Mouse (Mus musculus) CH12.LX (cell line): ENCODE results near the gene Aimp1.

Experiments
- CTCF ChIP-seq, 2 experiments: IDR thresholded peaks in 1 of 2; conservative IDR thresholded peaks in 1 of 2; 2 replicates each; pipeline ENCODE4 v1.5.1; 2011 to 2012; ENCODE audit warnings: low read depth in 2 of 2, low read length in 2 of 2, improper control_type of control experiment in 1 of 2, inconsistent platforms in 1 of 2, mild to moderate bottlenecking in 1 of 2, moderate library complexity in 1 of 2
- E2F4 ChIP-seq: IDR thresholded peaks from 2 replicates; pipeline ENCODE4 v1.6.1; 2011; ENCODE audit warnings: low read depth, low read length, improper control_type of control experiment; ENCODE audit not compliant: insufficient replicate concordance
- ETS1 ChIP-seq: conservative IDR thresholded peaks from 2 replicates; pipeline ENCODE4 v1.6.1; 2012; ENCODE audit warnings: low read depth, mild to moderate bottlenecking, inconsistent platforms, low read length, improper control_type of control experiment, moderate library complexity
- KAT2A ChIP-seq: IDR thresholded peaks from 2 replicates; pipeline ENCODE4 v1.6.1; 2012; ENCODE audit warnings: low read length, improper control_type of control experiment, inconsistent platforms; ENCODE audit not compliant: insufficient replicate concordance
- MEF2A ChIP-seq: IDR thresholded peaks from 2 replicates; pipeline ENCODE4 v1.6.1; 2014; ENCODE audit warnings: low read depth, mild to moderate bottlenecking, inconsistent platforms, low read length, improper control_type of control experiment, borderline replicate concordance
- NELFE ChIP-seq: IDR thresholded peaks from 2 replicates; pipeline ENCODE4 v1.6.1; 2011; ENCODE audit warnings: low read depth, low read length, improper control_type of control experiment
- POLR2A ChIP-seq: IDR thresholded peaks from 2 replicates; pipeline ENCODE4 v1.6.1; 2011; ENCODE audit warnings: low read depth, mild to moderate bottlenecking, improper control_type of control experiment, low read length
- RAD21 ChIP-seq: IDR thresholded peaks from 2 replicates; pipeline ENCODE4 v1.6.1; 2011; ENCODE audit warnings: low read depth, mild to moderate bottlenecking, low read length, improper control_type of control experiment, moderate library complexity
- RCOR1 ChIP-seq: conservative IDR thresholded peaks from 2 replicates; pipeline ENCODE4 v1.6.1; 2012; ENCODE audit warnings: low read depth, mild to moderate bottlenecking, inconsistent platforms, low read length, improper control_type of control experiment
- SIN3A ChIP-seq: IDR thresholded peaks from 2 replicates; pipeline ENCODE4 v1.6.1; 2012; ENCODE audit warnings: low read length, improper control_type of control experiment, inconsistent platforms
- TCF12 ChIP-seq: IDR thresholded peaks from 2 replicates; pipeline ENCODE4 v1.6.1; 2014; ENCODE audit warnings: low read depth, mild to moderate bottlenecking, inconsistent platforms, low read length, improper control_type of control experiment

DNA sequence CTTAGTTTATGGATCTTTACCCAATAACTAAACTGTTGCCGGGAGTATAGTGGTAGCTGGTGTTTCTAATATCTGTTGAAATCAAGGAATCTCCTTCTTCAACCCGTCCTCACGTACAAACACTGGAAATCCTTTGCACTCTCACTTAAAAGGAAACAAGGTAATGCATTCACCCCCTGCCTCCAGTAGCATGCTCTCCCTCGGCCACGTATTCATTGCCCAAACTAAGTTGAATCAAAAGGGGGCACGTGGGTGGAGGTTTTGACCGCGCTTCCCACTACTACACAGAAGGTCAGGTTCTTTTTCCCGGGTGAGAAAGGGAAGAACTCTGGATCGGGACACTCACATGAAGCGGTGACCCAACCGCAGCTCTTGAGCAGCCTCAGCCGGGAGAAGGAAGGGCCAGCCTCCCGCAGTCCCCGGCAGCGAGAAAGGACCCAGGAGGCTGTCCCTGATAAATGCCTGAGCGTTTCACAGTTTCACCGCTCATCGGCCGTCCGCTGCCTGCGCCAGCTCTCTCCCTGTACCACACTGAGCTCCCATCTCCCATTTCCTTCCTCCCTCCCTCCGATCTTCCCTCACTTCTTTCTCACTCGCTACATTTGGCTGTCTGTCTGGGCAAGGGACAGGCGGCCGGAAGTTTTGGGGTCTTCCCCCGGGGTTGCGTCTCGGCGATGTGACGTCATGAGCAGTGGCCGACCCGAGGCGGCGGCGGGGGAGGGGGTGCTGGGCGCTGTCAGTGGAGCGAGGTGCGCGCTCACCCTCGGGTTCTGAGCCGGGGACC, 531 bp downstream of the Aimp1 start, which contains the start of gene Tbck:
- peak in 1 of 2 experiments; percentile 31; a peak in 2 of 4 replicates for TF ChIP-seq CTCF (conservative IDR thresholded peaks at IDR 0.05 in 1 of 2, IDR thresholded peaks at IDR 0.05 in 1 of 2; ENCODE audit: low read depth in 2 of 2, low read length in 2 of 2)
- TF ChIP-seq ETS1, result no peak
- peak; percentile 93 for TF ChIP-seq NELFE
- peak; percentile 62 for TF ChIP-seq TCF12
- TF ChIP-seq MEF2A, result peak; percentile 70
- no peak; the same call in 1 of the 2 replicates for TF ChIP-seq RAD21
- TF ChIP-seq E2F4, result no peak
- TF ChIP-seq RCOR1, result no peak; the same call in 1 of the 2 replicates
- peak; percentile 97 for TF ChIP-seq SIN3A
- TF ChIP-seq POLR2A, result peak; percentile 89
- TF ChIP-seq KAT2A, result peak; percentile 98
